Mouse (Mus musculus) cerebellum, postnatal 36 days (tissue): ENCODE results near the gene Trmo.

ENCODE experiments used
- DNase-seq, 2 experiments: peaks; one replicate each; pipeline ENCODE4 v3.0.0; 2021 to 2022; ENCODE audit warnings: mixed read lengths in 2 of 2

Trmo gene

GRCm38 (mm10) chr4:46370406-46370805 is 18.8 kb downstream of the Trmo start:
- DNase-seq: no peak

- DNase-seq: no peak
Measured at GRCm38 (mm10) chr4:46369070-46369469, 20.2 kb downstream of the Trmo start.

GRCm38 (mm10) chr4:46367487-46367959 is 21.7 kb downstream of the Trmo start:
- no peak for DNase-seq

- DNase-seq: no peak
Measured at GRCm38 (mm10) chr4:46364360-46364759, 24.9 kb downstream of the Trmo start.

- no peak for DNase-seq
Measured at GRCm38 (mm10) chr4:46361258-46361657, 28.0 kb downstream of the Trmo start.

- no peak for DNase-seq
Measured at GRCm38 (mm10) chr4:46359539-46360253, 29.5 kb downstream of the Trmo start.

GRCm38 (mm10) chr4:46356351-46357133 is 32.7 kb downstream of the Trmo start:
- DNase-seq: peak; percentile 67 to 70

- DNase-seq: no peak
Measured at GRCm38 (mm10) chr4:46353045-46353444, 36.2 kb downstream of the Trmo start.

GRCm38 (mm10) chr4:46349530-46349929 is 39.7 kb downstream of the Trmo start:
- no peak for DNase-seq

- DNase-seq: no peak
Measured at GRCm38 (mm10) chr4:46348897-46349296, 40.3 kb downstream of the Trmo start.

- no peak for DNase-seq
Measured at GRCm38 (mm10) chr4:46347580-46348515, 41.4 kb downstream of the Trmo start.

GRCm38 (mm10) chr4:46347141-46347540 is 42.1 kb downstream of the Trmo start:
- no peak for DNase-seq

- DNase-seq: no peak
Measured at GRCm38 (mm10) chr4:46346221-46346620, 43.0 kb downstream of the Trmo start.

GRCm38 (mm10) chr4:46345773-46346100 is 43.5 kb downstream of the Trmo start:
- no peak for DNase-seq

- no peak for DNase-seq
Measured at GRCm38 (mm10) chr4:46345056-46345772, 44.0 kb downstream of the Trmo start.

GRCm38 (mm10) chr4:46344288-46344687 is 44.9 kb downstream of the Trmo start:
- no peak for DNase-seq

- DNase-seq: no peak
Measured at GRCm38 (mm10) chr4:46343596-46344260, 45.5 kb downstream of the Trmo start, which contains the start of gene Foxe1. Gene Foxe1 (plus strand): TSS chr4:46343609.

- DNase-seq: no peak
Measured at GRCm38 (mm10) chr4:46342711-46343286, 46.4 kb downstream of the Trmo start.

- DNase-seq: no peak
Measured at GRCm38 (mm10) chr4:46341831-46342680, 47.2 kb downstream of the Trmo start.

- peak; percentile 35 to 41 for DNase-seq
Measured at GRCm38 (mm10) chr4:46339584-46339983, 49.7 kb downstream of the Trmo start.
